Mouse (Mus musculus) thymus, postnatal 0 days (tissue): ENCODE results near the gene Adcy3. TPM values are rescaled to one million over a fixed set of nuclear protein-coding genes. Genes with fewer than 3 reads are reported as not detected.

Source experiments
- DNase-seq: peaks from one replicate; pipeline ENCODE4 v3.0.0-alpha.2; 2015; ENCODE audit warnings: low spot score
- polyA plus RNA-seq: library from polyadenylated mRNA; unstranded; fragments of >200 nt; fragmentation: Nextera tagmentation; extraction: Ambion mirVana; gene quantifications from 2 replicates; pipeline ENCODE4 v1.2.1, GENCODE M21; 2015

The Adcy3 gene
- polyA plus RNA-seq: 6.3 and 6.8 TPM in 2 replicates

DNA sequence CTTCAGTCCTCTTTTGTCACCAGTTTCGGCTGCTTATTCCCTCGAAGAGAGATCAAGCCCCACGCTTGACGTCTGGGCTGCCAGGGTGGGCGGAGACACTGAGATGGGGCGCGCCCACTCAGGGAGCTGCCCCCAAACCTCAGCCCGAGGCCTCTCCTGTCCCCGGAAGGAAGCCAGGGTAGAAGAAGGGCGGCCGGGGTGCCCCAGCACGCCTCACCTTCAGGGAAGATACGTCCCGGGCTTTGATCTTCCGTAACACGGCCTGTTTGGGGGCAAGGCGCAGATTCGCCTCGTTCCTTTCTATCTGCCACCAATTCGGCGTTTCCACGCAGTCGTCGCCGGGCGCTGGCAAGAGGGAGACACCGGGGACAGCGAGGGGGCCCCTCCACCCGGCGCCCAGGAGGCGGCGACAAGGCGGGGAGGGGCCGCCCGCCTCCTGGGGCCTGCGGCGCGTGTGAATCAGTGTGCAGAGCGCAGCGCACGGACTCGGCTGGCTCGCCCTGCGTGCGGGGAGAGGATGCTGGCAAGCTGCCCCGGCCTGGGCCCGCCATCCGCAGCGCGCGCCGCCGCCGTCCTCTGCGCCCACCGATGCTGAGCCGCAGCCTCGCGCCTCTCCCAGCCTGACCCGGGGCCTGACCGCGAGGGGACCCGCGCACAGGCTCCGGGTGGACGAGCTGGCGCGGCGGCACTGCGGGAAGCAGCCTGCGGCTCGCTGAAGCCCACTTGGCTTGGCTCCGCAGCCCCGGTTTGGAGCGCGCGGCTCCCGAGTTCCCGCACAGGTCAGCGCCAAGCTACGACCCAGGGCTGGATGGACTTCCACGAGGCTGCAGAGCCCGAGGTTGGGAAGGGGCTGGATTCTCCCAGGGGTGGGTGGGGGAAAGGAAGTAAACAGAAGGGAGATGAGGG is at the start of gene Adcy3:
Gene Adcy3 (plus strand): TSS at position 163 of the 906 bp plus-strand sequence.
- DNase-seq: peak; percentile 93

DNA sequence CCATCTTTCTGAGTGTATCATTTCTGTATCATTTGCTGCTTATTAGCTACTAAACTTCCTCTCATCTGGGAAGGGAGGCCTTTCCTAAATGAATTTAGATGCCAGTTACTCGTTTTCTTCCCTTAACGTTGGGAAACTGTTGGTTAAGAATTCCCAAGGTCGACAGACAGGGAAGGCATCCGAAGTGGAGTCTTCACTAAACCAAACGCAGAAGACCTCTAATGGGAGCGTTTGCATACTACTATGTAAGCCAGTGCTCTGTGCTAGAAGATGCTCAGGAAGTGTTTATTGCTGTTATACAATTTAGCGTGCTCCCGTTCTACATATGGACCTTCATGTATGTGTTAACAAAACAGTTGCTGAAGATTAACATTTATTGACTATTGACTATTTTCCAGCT is 49.5 kb upstream of the Adcy3 start:
- DNase-seq: no peak

DNA sequence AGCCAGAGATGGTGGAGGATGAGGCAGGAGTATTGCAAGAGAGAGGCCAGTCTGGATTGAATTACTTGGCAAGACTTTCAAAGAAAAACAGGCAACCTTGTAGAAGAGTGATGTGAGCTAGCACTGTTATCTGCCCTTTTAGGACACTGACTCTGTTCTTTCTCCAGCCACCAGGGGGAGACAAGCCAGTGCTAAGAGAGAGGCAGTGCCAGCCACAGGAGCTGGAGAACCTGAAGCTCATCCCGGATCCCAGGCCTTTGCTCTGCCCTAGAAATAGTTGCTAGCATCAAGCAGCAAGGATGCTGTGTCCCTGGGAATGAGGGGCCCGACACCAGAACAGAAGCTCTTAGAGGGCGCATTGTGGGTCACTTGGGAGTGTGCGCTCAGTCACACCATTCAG is 25.5 kb upstream of the Adcy3 start:
- DNase-seq: peak; percentile 64

DNA sequence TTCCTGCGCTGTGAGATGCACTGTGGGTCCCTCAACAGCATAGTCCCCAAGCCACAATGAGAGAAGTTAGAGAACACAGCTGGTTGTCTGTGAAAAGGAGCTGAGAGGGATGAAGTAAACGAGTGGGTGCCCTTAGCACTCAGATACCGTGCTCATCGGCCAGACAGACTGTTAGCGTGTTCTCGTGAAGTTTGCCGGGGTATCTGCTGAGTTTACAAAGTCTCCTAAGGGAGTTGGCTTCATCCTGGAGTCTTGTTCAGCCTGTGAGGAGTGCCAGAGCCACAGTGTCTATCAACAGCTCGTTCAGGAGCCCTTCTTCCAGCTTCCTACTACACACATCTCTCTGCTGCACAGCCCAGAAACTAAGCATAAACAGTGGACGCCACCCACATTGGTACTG is 16.8 kb upstream of the Adcy3 start:
- no peak for DNase-seq

DNA sequence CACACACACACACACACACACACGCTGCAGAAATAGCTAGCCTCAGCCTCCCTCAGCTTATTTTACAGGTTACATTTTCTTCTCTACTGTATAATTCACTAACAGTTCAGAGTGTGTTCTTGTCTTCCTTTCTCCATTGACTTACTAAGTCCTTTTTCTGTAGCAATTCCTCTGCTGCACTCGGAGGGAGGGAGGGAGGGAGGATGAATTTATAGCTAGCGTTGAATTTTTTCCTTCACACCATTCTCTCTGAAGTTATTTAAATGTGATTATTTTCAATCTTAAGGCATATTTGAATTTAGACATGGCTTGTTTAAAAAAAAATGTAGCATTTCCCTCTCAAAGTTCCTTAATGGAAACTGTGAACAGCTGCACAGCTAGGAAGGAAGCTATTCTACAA is 15.8 kb upstream of the Adcy3 start:
- DNase-seq: no peak

DNA sequence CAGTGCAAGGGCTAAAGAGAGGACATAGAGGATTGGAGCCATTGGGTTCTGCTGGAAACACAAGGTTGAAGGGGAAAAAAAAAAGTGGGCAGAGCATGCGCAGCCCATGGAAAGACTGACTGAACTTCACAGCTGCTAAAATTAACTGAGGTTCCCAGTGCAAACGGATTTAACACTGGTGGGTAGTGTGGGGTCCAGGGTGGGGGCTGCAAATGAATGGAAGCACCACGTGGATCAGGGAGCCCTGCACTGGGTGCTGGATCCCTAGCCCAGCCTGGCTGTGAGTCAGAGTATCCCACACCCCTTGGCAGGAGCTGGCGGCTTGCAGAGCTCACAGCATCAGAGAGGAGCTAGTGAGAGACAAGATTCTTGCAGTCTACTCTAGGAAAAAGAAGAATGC is 15.3 kb upstream of the Adcy3 start:
- no peak for DNase-seq

DNA sequence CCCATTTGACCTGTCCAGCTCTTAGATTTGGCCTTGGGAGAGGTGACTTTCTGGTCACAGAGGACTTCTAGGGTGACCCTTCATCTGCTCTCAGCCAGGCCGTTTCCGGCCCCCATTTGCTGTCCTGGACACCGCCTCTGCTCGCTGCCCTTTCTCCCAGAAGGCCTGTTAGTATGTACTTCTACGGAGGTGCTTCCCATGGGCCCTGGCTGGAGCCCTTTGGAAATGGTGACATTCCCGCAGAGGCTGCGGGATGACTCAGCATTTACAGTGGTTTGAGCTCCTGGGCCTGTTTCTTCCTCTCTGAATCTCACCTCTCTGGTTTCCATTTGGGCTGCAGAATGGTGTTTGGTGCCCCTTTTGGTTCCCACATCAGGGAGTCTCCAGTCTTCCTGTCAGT is 5.6 kb upstream of the Adcy3 start:
- DNase-seq: no peak

DNA sequence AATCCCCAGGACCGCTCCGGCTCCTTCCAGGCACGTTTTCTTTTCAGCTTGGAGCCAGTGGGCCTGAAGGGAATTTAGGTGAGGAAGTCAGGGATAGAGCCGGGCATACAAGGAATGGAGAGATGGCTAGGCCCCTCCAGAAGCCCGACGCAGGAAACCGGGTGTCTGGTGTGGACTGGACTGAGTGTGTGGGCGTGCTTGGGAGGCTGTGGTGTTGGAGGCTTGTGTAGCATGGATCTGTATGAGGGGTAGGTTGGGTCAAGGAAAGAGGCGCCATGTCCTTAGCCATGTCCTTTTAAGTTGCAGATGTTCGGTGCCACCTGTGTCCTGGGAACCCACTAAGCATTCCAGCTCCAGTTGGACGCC is 927 bp downstream of the Adcy3 start:
- no peak for DNase-seq

DNA sequence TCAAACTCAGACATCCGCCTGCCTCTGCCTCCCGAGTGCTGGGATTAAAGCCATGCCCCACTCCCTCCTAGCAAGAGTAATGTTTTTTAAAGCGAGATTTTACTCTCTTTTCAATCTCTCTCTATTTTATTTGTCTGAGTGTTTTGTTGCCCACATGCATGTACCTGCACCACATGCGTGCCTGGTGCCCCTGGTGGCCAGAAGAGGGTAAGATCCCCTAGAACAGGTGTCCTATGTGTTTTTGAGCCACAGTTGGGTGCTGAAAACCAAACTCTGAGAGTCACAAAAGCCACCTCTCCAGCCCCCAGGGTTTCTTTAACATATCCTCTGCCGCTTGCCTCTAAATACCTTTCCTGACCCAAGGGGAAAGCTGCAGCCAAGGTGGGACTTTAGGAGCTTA is 10.3 kb downstream of the Adcy3 start:
- peak; percentile 48 for DNase-seq

DNA sequence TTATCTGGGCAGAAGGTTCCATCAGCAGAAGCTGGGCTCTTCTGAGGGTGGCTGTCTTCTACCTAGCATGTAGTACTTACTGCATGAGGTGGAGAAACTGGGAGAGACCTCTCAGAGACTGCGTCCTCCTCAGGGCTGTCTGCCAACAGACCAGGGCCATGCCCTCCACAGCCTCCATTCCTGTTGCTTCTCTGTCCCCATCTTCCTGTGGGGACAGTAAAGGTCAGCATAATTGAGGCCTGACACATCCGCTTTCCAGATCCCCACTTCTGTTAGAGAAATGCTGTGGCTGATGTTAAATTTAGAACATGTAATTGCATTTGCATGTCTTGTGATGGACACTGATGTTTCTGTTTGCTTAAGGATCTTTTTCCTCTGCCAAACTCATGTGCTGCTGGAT is 18.0 kb downstream of the Adcy3 start:
- DNase-seq: no peak

DNA sequence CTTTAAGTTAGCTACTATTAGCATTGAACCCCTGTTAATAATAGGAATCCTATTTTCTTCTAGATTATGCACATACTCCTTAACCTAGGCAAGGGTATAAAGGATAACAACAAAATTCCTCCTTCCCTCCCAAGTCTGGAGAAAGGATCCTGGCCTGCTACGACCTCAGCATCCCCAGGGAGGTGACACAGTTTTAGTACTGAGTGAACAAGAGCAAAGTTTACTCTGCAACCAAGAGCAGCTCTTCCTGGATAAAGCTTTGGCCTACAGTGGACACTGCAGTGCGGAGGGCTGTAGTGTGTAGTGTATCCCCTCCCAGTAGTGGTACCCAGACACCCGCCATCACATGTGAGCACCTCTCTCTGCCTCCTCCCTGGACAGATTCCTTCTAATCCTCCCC is 19.1 kb downstream of the Adcy3 start:
- DNase-seq: no peak

DNA sequence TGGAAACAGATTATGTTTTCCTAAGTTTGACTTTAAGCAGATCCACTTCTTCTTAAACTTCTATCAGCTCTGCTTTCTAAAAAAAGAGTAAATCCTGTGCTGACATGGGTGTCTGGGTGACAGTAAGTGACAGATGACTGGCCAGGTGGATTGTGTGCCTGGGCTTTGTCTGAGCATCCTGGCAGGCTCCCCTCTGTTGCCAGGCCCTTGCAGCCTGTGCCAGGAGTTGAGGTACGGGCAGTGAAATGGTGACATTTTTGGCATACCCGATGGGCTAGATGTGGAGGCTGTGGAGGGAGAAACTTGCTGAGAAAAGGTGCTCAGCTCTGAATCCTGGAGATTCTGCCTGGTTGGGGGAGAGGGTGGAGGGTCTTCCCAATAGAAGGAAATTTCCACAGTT is 24.6 kb downstream of the Adcy3 start:
- DNase-seq: no peak

DNA sequence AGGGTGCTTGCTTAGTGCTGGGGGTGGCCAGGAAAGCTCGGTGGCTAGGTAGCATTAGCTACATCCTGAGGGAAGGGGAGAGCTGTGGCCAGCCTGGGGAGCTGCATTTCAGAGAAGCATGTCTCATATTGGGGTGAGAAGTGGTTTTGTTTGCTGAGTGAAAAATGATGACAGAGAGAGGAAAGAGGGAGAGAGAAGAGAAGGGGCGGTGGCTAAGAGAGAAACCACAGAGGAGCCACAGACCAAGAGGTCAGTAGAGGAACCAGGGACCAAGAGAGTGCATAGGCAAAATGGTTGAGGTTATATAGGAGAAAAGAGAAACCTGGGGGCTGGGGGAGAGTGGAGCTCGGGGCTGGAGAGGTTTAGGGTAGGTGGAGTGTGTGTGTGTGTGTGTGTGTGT is 25.3 kb downstream of the Adcy3 start:
- DNase-seq: no peak

DNA sequence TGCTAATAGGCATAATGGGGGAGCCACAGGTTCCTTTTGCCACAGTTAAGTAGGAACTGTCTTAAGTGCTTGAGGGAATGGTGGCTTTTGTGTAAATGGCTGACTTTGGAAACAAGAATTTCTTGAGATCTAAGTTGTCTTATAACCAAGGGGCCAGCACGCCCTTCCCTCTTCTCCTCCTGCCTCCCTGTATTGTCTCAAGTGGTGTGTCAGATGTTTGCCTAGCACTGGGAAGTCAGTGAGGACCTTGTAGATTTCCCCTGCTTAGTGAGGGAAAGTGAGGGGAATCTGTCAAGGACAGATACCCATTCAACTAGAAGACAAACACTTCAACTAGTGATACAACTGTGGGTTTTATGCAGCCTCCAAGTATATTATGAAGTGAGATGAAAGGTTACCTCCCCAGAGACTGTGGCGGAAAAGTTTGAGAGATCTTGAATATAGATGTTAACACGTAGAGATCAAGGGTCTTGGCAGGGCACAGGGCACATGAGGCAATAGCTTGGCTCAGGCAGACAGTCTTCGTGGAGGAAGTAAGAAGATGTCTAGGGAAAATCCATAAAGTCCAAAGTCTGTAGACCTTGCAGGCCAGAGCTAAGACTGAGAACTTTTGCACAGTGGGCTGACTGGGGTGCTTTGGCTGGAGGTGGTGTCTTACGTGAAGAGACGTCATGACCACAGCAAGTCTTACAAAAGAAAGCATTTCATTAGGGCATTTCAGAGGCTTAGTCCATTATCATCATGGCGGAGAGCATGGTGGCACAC is 26.1 kb downstream of the Adcy3 start:
- no peak for DNase-seq

DNA sequence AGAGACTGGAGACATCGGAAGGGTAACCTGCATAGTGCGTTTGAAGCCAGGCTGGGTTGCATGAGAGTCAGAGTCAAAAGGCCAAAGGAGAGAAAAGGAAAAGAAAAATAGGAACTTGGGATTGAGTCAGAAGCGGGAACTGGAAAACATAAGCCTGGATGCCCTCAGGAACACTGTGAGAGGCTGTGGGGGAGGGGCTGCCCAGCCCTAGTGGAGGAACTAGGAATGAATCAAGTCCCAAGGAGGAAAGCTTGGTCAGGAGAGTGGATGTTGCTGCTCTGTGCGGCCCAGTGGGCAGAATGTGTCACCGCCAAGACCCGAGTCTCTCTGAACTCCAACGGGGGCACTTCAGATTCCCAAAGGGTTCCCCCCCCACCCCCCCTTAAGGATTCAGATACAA is 27.4 kb downstream of the Adcy3 start:
- no peak for DNase-seq

DNA sequence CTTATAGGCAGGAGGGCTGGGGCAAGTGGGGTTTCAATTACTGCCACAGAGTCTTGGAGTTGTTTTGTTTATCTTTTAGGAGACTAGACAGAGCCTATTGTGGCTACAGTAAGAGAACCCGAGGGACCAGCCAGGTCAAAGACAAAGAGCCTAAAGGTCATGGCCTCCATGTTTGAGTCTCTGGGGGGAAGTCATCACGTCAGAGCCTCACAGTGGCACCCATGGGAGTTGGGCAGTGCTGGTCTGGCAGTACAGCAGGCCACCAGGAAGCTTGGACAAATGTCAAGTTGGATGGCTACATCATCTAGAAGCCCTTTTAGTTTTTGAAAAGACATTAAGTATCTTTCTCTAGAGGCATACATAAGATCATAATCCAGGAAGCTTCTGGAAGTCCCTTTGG is 30.0 kb downstream of the Adcy3 start:
- no peak for DNase-seq

DNA sequence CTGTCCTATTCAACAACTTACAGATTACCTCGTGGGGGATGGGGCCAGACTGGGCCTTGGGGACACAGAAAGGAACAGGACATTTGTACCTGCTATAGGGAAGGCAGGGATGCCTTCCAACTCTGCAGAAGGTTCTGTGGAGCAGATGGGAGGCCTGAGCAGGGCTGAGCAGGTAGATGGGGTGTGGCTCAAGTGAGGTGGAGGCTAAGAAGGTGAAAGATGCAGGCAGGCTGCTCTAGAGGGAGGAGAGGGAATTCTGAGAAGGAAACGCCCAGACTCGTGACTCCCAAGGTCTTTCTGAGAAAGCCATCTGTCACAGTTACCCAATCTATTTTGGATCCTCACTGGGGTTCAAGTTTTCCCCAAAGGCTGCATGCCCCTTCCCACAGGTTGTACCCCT is 34.1 kb downstream of the Adcy3 start:
- no peak for DNase-seq

DNA sequence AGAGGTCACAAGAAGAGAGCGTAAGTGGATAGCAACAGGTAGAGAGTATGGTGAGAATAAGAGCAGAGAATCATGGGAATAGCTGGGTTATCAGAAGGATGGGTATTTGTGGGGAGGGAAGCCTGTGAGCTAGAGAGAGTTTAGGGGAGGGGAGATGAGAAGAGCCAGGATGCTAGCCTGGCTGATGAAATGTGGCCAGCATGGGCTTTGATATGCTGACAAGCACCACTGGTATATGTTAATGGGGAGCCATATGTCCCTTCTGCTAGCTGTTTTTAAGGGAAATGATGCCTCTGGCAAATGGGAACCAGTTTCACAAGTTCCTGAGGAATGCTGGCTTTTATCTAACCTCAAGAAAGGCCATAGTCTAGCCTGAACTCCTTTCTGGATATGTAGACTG is 36.2 kb downstream of the Adcy3 start:
- DNase-seq: no peak

DNA sequence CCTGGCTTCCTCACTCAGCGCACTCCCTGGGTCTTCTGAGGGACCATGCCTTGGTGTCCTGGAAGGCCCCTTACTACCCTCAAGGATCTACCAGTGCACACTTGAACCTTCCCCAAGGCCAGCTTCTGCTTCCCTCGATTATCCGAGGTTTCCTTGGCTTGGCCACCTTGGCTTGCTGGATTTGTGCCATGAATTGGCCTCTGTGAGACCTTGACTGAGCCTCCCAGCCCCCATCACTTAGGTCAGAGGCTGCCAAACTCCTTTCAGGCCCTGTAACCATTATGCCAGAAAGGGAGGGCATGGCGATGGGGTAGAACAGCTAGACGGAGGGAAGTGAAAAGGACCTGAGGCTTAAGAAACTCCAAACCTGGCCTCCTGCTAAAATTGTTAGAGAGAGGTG is 36.7 kb downstream of the Adcy3 start:
- DNase-seq: no peak

DNA sequence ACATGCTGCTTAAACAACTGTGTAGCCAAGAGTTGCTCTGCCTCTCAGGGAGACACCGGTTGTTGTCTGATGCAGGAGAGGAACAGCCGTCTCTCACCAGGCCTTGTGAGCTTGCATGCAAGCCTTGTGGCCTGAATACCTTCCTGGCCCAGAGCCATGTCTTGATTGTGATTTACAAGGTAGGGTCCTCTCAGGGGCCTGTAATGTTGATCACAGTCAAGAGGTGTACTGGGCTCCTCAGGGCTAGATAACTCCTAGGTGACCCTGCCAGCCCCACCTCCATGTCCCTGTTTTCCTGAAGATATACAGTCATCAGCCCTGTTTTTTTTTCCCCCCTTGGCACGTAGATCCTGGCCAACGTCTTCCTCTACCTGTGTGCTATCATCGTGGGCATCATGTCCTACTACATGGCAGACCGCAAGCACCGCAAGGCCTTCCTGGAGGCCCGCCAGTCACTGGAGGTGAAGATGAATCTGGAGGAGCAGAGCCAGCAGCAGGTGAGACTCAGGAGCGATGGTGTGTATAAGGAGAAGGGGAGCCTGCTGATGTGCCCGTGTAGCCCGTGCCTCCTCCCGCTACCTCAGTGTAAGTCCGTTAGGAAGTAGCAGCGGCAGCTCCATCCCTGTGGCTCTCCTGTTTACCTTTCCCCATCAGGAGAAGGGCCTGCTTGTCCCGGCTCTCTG is 40.3 kb downstream of the Adcy3 start:
- no peak for DNase-seq

DNA sequence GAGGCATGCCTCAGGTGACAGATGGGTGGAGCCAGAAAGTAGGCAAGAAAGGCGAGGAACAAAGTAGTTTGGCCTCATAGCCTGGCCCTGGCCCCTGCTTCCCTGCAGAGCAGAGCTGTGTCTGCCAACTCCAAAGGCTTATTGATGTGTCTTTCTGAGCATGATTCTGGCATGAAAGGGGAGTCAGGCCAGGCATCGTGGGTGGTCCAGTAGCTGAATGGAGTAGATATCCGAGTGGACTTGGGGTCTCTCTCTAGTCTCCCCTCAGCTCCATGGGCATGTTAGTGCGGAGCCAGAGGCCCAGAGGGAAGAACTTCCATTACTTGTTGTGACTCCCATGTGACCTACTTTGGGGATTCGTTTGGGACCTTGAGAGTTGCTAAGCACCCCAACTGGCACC is 45.9 kb downstream of the Adcy3 start:
- DNase-seq: no peak

DNA sequence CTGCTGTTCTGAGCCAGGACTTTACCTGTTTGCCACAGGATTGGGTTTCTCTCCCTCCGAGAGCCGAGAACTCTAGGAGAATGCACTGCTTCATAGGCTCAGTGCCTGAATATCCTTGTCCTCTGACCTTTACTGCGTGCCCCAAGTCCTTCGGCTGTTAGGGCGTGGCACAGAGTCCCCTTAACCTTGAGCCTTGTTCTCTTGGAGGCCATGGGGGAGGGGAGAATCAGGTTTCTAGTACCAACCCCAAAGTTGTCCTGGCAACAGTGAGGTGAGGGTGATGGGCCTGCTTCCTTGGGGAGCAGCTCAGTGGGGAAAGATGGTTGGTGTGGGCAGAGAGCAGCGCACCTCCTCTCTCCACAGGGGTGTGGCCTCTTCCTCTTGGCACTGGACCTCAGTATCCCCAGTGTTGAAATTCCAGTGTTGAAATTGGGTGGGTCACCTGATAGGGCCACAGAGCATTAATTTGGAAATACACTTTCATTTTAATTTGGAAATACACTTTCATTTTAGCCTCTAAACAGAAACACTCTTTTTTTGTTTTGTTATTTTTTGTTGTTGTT is 46.8 kb downstream of the Adcy3 start:
- no peak for DNase-seq
